Mouse (Mus musculus) hindbrain, postnatal 0 days (tissue): ENCODE results near the gene Prss35. TPM values are rescaled to one million over a fixed set of nuclear protein-coding genes. Genes with fewer than 3 reads are reported as not detected.

Source experiments
- ATAC-seq: fragments of 200-750 bp; cut with Nextera tagmentation; 2 replicates; pipeline ENCODE4 v1.8.0; 2017; ENCODE audit warnings: mild to moderate bottlenecking, moderate TSS enrichment, moderate library complexity
- DNase-seq: peaks from one replicate; pipeline ENCODE4 v3.0.0-alpha.2; 2015; ENCODE audit warnings: low spot score
- H3K27ac ChIP-seq: fragments of 300-500 bp; sonication (generic); 2 replicates; pipeline ENCODE4 v1.5.1; 2014; ENCODE audit warnings: mild to moderate bottlenecking
- H3K27me3 ChIP-seq: fragments of 300-500 bp; sonication (generic); 2 replicates; pipeline ENCODE4 v1.6.1; 2014; ENCODE audit warnings: low read length, mixed read lengths; ENCODE audit not compliant: insufficient read depth
- H3K36me3 ChIP-seq: fragments of 300-500 bp; sonication (generic); 2 replicates; pipeline ENCODE4 v1.6.1; 2014; ENCODE audit warnings: low read length, mixed read lengths; ENCODE audit not compliant: insufficient read depth
- H3K4me1 ChIP-seq: fragments of 300-500 bp; sonication (generic); 2 replicates; pipeline ENCODE4 v1.6.1; 2014; ENCODE audit warnings: antibody characterized with exemption, low read length, mixed read lengths; ENCODE audit not compliant: insufficient read depth
- H3K4me2 ChIP-seq: fragments of 300-500 bp; sonication (generic); 2 replicates; pipeline ENCODE4 v1.6.1; 2014; ENCODE audit warnings: low read depth, mild to moderate bottlenecking, low read length, moderate library complexity, mixed read lengths
- H3K4me3 ChIP-seq: fragments of 300-500 bp; sonication (generic); 2 replicates; pipeline ENCODE4 v1.5.1; 2014; ENCODE audit warnings: low read length
- H3K9ac ChIP-seq: fragments of 300-500 bp; sonication (generic); replicated peaks from 2 replicates; pipeline ENCODE4 v1.6.1; 2014; ENCODE audit warnings: mild to moderate bottlenecking, low read length, moderate library complexity, mixed read lengths
- H3K9me3 ChIP-seq: fragments of 300-500 bp; sonication (generic); 2 replicates; pipeline ENCODE4 v1.6.1; 2016; ENCODE audit warnings: low read length, mixed read lengths
- CTCF ChIP-seq: IDR thresholded peaks from 2 replicates; pipeline ENCODE4 v1.5.1; 2016; ENCODE audit warnings: antibody characterized with exemption, control low read depth, low read depth
- WGBS: fragments of 180-500 bp; shearing (Covaris S2); extraction: QIAGEN DNeasy Blood & Tissue Kit; methylation state at CpG from one replicate; pipeline ENCODE4 v1.1.7; 2014; 5-methylcytosine and 5-hydroxymethylcytosine counted together
- polyA plus RNA-seq: library from polyadenylated mRNA; unstranded; fragments of >200 nt; fragmentation: Nextera tagmentation; extraction: Ambion mirVana; gene quantifications from 2 replicates; pipeline ENCODE4 v1.2.1, GENCODE M21; 2015
- total RNA-seq: library from RNA; depleted of rRNA; stranded (reverse); fragments of >200 nt; gene quantifications from 2 replicates; pipeline ENCODE4 v1.2.3, GENCODE M21; 2014

The Prss35 gene
- total and polyA plus RNA-seq, 2 experiments from 2014 or later, result 5.0 to 9.6 TPM

GRCm38 (mm10) chr9:86701844-86702243 lies 41.6 kb upstream of the Prss35 start:
- Histone ChIP-seq H3K4me2 (no peak overlapping the region), H3K4me3 (no peak overlapping the region), H3K36me3 (no peaks in the 10 kb centered on the region), H3K27me3 (no peaks in the 10 kb centered on the region), H3K27ac (no peak overlapping the region), H3K9me3 (no peaks in the 10 kb centered on the region), H3K4me1 (no peaks in the 10 kb centered on the region), H3K9ac (no peak overlapping the region)
- 42% methylated on average over 2 of the region's 2 CpGs for WGBS
- no peak for DNase-seq
- ATAC-seq, result no peak
- TF ChIP-seq CTCF, result no peak

DNA sequence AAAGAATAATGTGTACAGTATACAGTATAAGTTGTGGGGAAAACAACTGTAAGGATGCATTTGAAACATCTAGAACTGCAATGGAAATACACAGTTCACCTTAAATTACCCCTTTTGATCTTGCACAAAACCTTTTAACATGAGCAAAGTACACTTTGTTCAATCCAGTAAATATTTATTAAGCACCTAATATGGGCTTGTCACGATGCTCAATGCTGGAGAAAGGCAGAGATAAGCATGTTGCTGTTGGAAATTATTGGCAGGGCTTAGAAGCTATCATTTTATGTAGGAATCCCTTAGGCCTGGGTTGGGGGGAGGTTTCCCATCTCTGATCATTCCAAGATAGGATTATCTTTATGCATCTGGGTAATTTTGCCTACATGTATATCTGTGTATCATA lies 36.0 kb upstream of the Prss35 start:
- 70% methylated on average over 1 of the region's 1 CpGs for WGBS
- no peak overlapping the region for H3K4me3 ChIP-seq
- no peak for TF ChIP-seq CTCF
- no peak for DNase-seq
- no peaks in the 10 kb centered on the region for H3K36me3 ChIP-seq
- H3K27me3 ChIP-seq, result no peaks in the 10 kb centered on the region
- no peak overlapping the region for H3K9ac ChIP-seq
- H3K4me2 ChIP-seq, result no peak overlapping the region
- no peak overlapping the region for H3K27ac ChIP-seq
- no peak for ATAC-seq
- no peaks in the 10 kb centered on the region for H3K9me3 ChIP-seq
- no peaks in the 10 kb centered on the region for H3K4me1 ChIP-seq

DNA sequence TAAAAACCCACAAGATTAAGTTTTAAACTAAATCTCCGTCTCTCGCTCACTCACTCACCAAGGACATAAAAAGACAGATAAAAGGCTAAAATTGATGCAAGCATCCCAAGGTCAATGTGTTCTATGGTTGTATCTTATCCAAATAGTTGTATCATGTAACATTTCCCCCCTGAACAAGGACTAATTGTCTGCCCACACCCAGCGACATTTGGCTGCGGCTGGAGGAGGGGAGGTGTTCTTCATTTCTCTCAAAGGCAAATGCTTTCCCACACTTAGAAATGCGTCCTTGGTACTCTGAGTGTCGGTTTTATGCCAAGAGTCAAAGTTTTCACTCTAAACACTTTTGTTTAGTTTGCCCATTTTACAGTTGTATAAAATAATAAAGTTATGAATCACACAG lies 34.5 kb upstream of the Prss35 start:
- no peak for ATAC-seq
- TF ChIP-seq CTCF, result no peak
- H3K9ac ChIP-seq, result no peak overlapping the region
- WGBS, result 63% methylated on average over 6 of the region's 6 CpGs
- H3K4me3 ChIP-seq, result no peak overlapping the region
- no peaks in the 10 kb centered on the region for H3K9me3 ChIP-seq
- DNase-seq, result no peak
- H3K4me1 ChIP-seq, result no peaks in the 10 kb centered on the region
- no peak overlapping the region for H3K27ac ChIP-seq
- no peaks in the 10 kb centered on the region for H3K36me3 ChIP-seq
- no peaks in the 10 kb centered on the region for H3K27me3 ChIP-seq
- H3K4me2 ChIP-seq, result no peak overlapping the region

- WGBS, result 93% methylated on average over 2 of the region's 2 CpGs
- DNase-seq, result no peak
- H3K9me3 ChIP-seq, result no peaks in the 10 kb centered on the region
- no peaks in the 10 kb centered on the region for H3K27me3 ChIP-seq
- H3K27ac ChIP-seq, result no peak overlapping the region
- TF ChIP-seq CTCF, result no peak
- H3K4me2 ChIP-seq, result no peak overlapping the region
- no peaks in the 10 kb centered on the region for H3K4me1 ChIP-seq
- no peak overlapping the region for H3K9ac ChIP-seq
- no peak overlapping the region for H3K4me3 ChIP-seq
- ATAC-seq, result no peak
- H3K36me3 ChIP-seq, result no peaks in the 10 kb centered on the region
Measured at GRCm38 (mm10) chr9:86710091-86710634, 33.3 kb upstream of the Prss35 start.

GRCm38 (mm10) chr9:86712648-86713047 lies 30.8 kb upstream of the Prss35 start:
- H3K27ac ChIP-seq, result no peak overlapping the region
- H3K9ac ChIP-seq, result no peak overlapping the region
- H3K27me3 ChIP-seq, result no peaks in the 10 kb centered on the region
- H3K4me2 ChIP-seq, result no peak overlapping the region
- TF ChIP-seq CTCF, result no peak
- ATAC-seq (no peak), DNase-seq (no peak)
- H3K4me3 ChIP-seq, result no peak overlapping the region
- no peaks in the 10 kb centered on the region for H3K9me3 ChIP-seq
- H3K36me3 ChIP-seq, result no peaks in the 10 kb centered on the region
- no peaks in the 10 kb centered on the region for H3K4me1 ChIP-seq
- 81% methylated on average over 2 of the region's 2 CpGs for WGBS

- H3K9ac ChIP-seq, result no peak overlapping the region
- WGBS, result 78% methylated on average over 3 of the region's 3 CpGs
- no peak for DNase-seq
- no peak overlapping the region for H3K27ac ChIP-seq
- no peaks in the 10 kb centered on the region for H3K4me1 ChIP-seq
- H3K27me3 ChIP-seq, result no peaks in the 10 kb centered on the region
- H3K4me2 ChIP-seq, result no peak overlapping the region
- H3K9me3 ChIP-seq, result no peaks in the 10 kb centered on the region
- no peak for ATAC-seq
- no peak overlapping the region for H3K4me3 ChIP-seq
- no peaks in the 10 kb centered on the region for H3K36me3 ChIP-seq
- no peak for TF ChIP-seq CTCF
Measured at GRCm38 (mm10) chr9:86714089-86714488, 29.4 kb upstream of the Prss35 start.

GRCm38 (mm10) chr9:86716540-86716939 lies 26.9 kb upstream of the Prss35 start:
- ATAC-seq, result no peak

More at GRCm38 (mm10) chr9:86716540-86716939, 26.9 kb upstream of the Prss35 start:
- H3K27ac ChIP-seq, result no peak overlapping the region
- H3K9ac ChIP-seq, result no peak overlapping the region
- no peak for TF ChIP-seq CTCF
- 53% methylated on average over 2 of the region's 2 CpGs for WGBS
- no peak for DNase-seq
- H3K36me3 ChIP-seq, result no peaks in the 10 kb centered on the region
- no peak overlapping the region for H3K4me3 ChIP-seq
- H3K4me2 ChIP-seq, result no peak overlapping the region
- H3K27me3 ChIP-seq, result no peaks in the 10 kb centered on the region
- H3K9me3 ChIP-seq, result no peaks in the 10 kb centered on the region
- no peaks in the 10 kb centered on the region for H3K4me1 ChIP-seq
